Mouse (Mus musculus): ENCODE data around the gene Cdc42. TPM values are rescaled to one million over a fixed set of nuclear protein-coding genes. Genes with fewer than 3 reads are reported as not detected.

Cdc42 gene
- polyA plus RNA-seq, 1 experiment: 133 TPM

DNA sequence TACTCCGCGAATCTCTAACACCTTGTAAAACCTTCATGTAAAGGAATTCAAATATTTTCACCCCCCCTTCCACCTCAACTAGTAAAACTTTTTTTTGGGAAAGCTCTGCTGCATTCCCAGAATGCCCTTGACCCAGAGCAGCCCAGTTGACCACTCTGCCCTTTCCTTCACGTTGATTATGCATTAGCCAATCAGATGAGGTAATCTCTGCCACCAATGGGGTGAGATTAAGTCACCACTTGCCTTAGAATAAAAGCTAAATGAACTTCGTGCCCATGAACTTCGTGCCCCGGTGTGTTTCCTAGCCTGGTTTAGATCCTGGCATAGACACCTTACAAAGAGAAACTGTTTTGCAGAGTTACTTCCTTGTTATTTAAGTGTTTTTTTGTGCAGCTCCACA, 31.5 kb upstream of the Cdc42 start:
- H3K4me3 ChIP-seq (replicated peaks; ENCODE audit: control insufficient read depth, low read depth, low read length): peak overlapping the region; percentile 27

GRCm38 (mm10) chr4:137388059-137388794, 30.7 kb upstream of the Cdc42 start:
- H3K4me3 ChIP-seq (replicated peaks; ENCODE audit: control insufficient read depth, low read depth, low read length): peak overlapping the region; percentile 96
- peak overlapping the region; percentile 95 for H3K27ac ChIP-seq (ENCODE audit: control insufficient read depth, insufficient read depth, low read depth, low read length, poor library complexity)
- no peaks in the 10 kb centered on the region for H3K4me1 ChIP-seq (ENCODE audit: control insufficient read depth, insufficient read depth, low read length)
- TF ChIP-seq POLR2A (IDR thresholded peaks at IDR 0.05; ENCODE audit: borderline replicate concordance, control insufficient read depth, low read depth, low read length): peak; percentile 61; the same call in 1 of the 2 replicates
- no peak for TF ChIP-seq CTCF (IDR thresholded peaks at IDR 0.05; ENCODE audit: control insufficient read depth, insufficient read depth, low read length)
- WGBS: under 1% methylated on average over 46 of the region's 46 CpGs

More for the DNA sequence above, 31.5 kb upstream of the Cdc42 start:
- TF ChIP-seq POLR2A (IDR thresholded peaks at IDR 0.05; ENCODE audit: borderline replicate concordance, control insufficient read depth, low read depth, low read length) (no peak), CTCF (IDR thresholded peaks at IDR 0.05; ENCODE audit: control insufficient read depth, insufficient read depth, low read length) (no peak)
- 8% methylated on average over 6 of the region's 6 CpGs for WGBS
- Histone ChIP-seq H3K27ac (ENCODE audit: control insufficient read depth, insufficient read depth, low read depth, low read length, poor library complexity) (no peak overlapping the region), H3K4me1 (ENCODE audit: control insufficient read depth, insufficient read depth, low read length) (no peaks in the 10 kb centered on the region)

GRCm38 (mm10) chr4:137387482-137388058, 30.1 kb upstream of the Cdc42 start:
- Histone ChIP-seq H3K27ac (ENCODE audit: control insufficient read depth, insufficient read depth, low read depth, low read length, poor library complexity) (peak overlapping the region; percentile 95), H3K4me1 (ENCODE audit: control insufficient read depth, insufficient read depth, low read length) (no peaks in the 10 kb centered on the region), H3K4me3 (replicated peaks; ENCODE audit: control insufficient read depth, low read depth, low read length) (peak overlapping the region; percentile 96)
- under 1% methylated on average over 20 of the region's 20 CpGs for WGBS
- no peak for TF ChIP-seq CTCF (IDR thresholded peaks at IDR 0.05; ENCODE audit: control insufficient read depth, insufficient read depth, low read length)
- no peak for TF ChIP-seq POLR2A (IDR thresholded peaks at IDR 0.05; ENCODE audit: borderline replicate concordance, control insufficient read depth, low read depth, low read length)

- no peak overlapping the region for H3K27ac ChIP-seq (ENCODE audit: control insufficient read depth, insufficient read depth, low read depth, low read length, poor library complexity)
- H3K4me1 ChIP-seq (ENCODE audit: control insufficient read depth, insufficient read depth, low read length): no peaks in the 10 kb centered on the region
- no peak overlapping the region for H3K4me3 ChIP-seq (replicated peaks; ENCODE audit: control insufficient read depth, low read depth, low read length)
- WGBS: 46% methylated on average over 16 of the region's 16 CpGs
- no peak for TF ChIP-seq CTCF (IDR thresholded peaks at IDR 0.05; ENCODE audit: control insufficient read depth, insufficient read depth, low read length)
Measured at GRCm38 (mm10) chr4:137380702-137381605, 23.4 kb upstream of the Cdc42 start.

- WGBS: 88% methylated on average over 10 of the region's 10 CpGs
- no peak overlapping the region for H3K4me3 ChIP-seq (replicated peaks; ENCODE audit: control insufficient read depth, low read depth, low read length)
- TF ChIP-seq POLR2A (IDR thresholded peaks at IDR 0.05; ENCODE audit: borderline replicate concordance, control insufficient read depth, low read depth, low read length): no peak
- TF ChIP-seq CTCF (IDR thresholded peaks at IDR 0.05; ENCODE audit: control insufficient read depth, insufficient read depth, low read length): no peak
- H3K27ac ChIP-seq (ENCODE audit: control insufficient read depth, insufficient read depth, low read depth, low read length, poor library complexity): no peak overlapping the region
- no peaks in the 10 kb centered on the region for H3K4me1 ChIP-seq (ENCODE audit: control insufficient read depth, insufficient read depth, low read length)
Measured at GRCm38 (mm10) chr4:137379713-137380255, 22.3 kb upstream of the Cdc42 start.

DNA sequence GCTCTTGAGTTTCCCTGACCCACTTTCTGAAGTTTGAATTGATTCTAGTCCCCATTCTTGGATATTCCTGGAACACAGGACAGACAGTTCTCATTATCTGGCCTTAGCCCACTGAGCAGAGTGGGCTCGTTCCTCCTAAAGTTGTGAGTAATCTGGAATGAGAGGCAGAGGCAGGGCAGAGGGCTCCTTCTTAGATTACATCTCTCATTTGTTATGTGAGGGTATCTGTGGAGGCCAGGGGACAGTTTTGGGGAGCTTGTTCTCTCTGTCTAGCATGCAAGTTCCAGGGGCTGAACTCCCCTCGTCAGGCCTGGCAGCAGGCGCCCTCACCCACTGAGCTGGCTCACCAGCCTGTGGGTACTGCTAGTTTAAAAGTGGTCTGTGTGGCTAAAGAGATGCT, 21.6 kb upstream of the Cdc42 start:
- TF ChIP-seq CTCF (IDR thresholded peaks at IDR 0.05; ENCODE audit: control insufficient read depth, insufficient read depth, low read length): no peak
- no peak for TF ChIP-seq POLR2A (IDR thresholded peaks at IDR 0.05; ENCODE audit: borderline replicate concordance, control insufficient read depth, low read depth, low read length)
- Histone ChIP-seq H3K4me1 (ENCODE audit: control insufficient read depth, insufficient read depth, low read length) (peaks cover 1% of the 10 kb centered on the region; the same call in 1 of the 2 replicates), H3K27ac (ENCODE audit: control insufficient read depth, insufficient read depth, low read depth, low read length, poor library complexity) (no peak overlapping the region), H3K4me3 (replicated peaks; ENCODE audit: control insufficient read depth, low read depth, low read length) (no peak overlapping the region)
- 84% methylated on average over 3 of the region's 3 CpGs for WGBS

- WGBS: 74% methylated on average over 4 of the region's 4 CpGs
- TF ChIP-seq CTCF (IDR thresholded peaks at IDR 0.05; ENCODE audit: control insufficient read depth, insufficient read depth, low read length) (no peak), POLR2A (IDR thresholded peaks at IDR 0.05; ENCODE audit: borderline replicate concordance, control insufficient read depth, low read depth, low read length) (no peak)
- Histone ChIP-seq H3K4me3 (replicated peaks; ENCODE audit: control insufficient read depth, low read depth, low read length) (no peak overlapping the region), H3K4me1 (ENCODE audit: control insufficient read depth, insufficient read depth, low read length) (peaks cover 5% of the 10 kb centered on the region; the same call in 1 of the 2 replicates), H3K27ac (ENCODE audit: control insufficient read depth, insufficient read depth, low read depth, low read length, poor library complexity) (no peak overlapping the region)
Measured at GRCm38 (mm10) chr4:137377526-137378304, 20.2 kb upstream of the Cdc42 start.
